Mouse (Mus musculus) limb, embryonic 12.5 days (tissue): Measurements from ENCODE around the gene Cldn24. TPM values are rescaled to one million over a fixed set of nuclear protein-coding genes. Genes with fewer than 3 reads are reported as not detected.
"Not testable (repeated sequence)": the region's sequence is repeated elsewhere in the genome, so short reads cannot be mapped to it uniquely, and the experiment has no call there.

Experiments
- ATAC-seq: fragments of 200-750 bp; cut with Nextera tagmentation; 2 replicates; pipeline ENCODE4 v1.8.0; 2017; ENCODE audit warnings: low read depth, moderate TSS enrichment; ENCODE audit not compliant: insufficient number of reproducible peaks, insufficient read depth, low FRiP score, low TSS enrichment
- H3K27ac ChIP-seq: fragments of 300-500 bp; sonication (generic); 2 replicates; pipeline ENCODE4 v1.5.1; 2016; ENCODE audit warnings: mild to moderate bottlenecking, moderate library complexity
- H3K27me3 ChIP-seq: fragments of 300-500 bp; sonication (generic); 2 replicates; pipeline ENCODE4 v1.6.1; 2016; ENCODE audit warnings: mild to moderate bottlenecking, moderate library complexity
- H3K36me3 ChIP-seq: fragments of 300-500 bp; sonication (generic); 2 replicates; pipeline ENCODE4 v1.6.1; 2016; ENCODE audit warnings: mild to moderate bottlenecking, moderate library complexity
- H3K4me1 ChIP-seq: fragments of 300-500 bp; sonication (generic); replicated peaks from 2 replicates; pipeline ENCODE4 v1.6.1; 2016
- H3K4me2 ChIP-seq: fragments of 300-500 bp; sonication (generic); 2 replicates; pipeline ENCODE4 v1.6.1; 2016; ENCODE audit warnings: mild to moderate bottlenecking, moderate library complexity
- H3K4me3 ChIP-seq: fragments of 300-500 bp; sonication (generic); replicated peaks from 2 replicates; pipeline ENCODE4 v1.5.1; 2016; ENCODE audit warnings: mild to moderate bottlenecking
- H3K9ac ChIP-seq: fragments of 300-500 bp; sonication (generic); replicated peaks from 2 replicates; pipeline ENCODE4 v1.6.1; 2016; ENCODE audit warnings: mild to moderate bottlenecking, moderate library complexity
- H3K9me3 ChIP-seq: fragments of 300-500 bp; sonication (generic); 2 replicates; pipeline ENCODE4 v1.6.1; 2016; ENCODE audit warnings: mild to moderate bottlenecking, moderate library complexity
- WGBS: fragments of 180-500 bp; shearing (Covaris S2); methylation state at CpG from one replicate; pipeline ENCODE4 v1.1.7; 2016; 5-methylcytosine and 5-hydroxymethylcytosine counted together
- polyA plus RNA-seq: library from polyadenylated mRNA; unstranded; fragments of >200 nt; fragmentation: Nextera tagmentation; extraction: Ambion mirVana; gene quantifications from 2 replicates; pipeline ENCODE4 v1.2.1, GENCODE M21; 2016

The Cldn24 gene
- polyA plus RNA-seq, 1 experiment from 2014 or later: not detected

DNA sequence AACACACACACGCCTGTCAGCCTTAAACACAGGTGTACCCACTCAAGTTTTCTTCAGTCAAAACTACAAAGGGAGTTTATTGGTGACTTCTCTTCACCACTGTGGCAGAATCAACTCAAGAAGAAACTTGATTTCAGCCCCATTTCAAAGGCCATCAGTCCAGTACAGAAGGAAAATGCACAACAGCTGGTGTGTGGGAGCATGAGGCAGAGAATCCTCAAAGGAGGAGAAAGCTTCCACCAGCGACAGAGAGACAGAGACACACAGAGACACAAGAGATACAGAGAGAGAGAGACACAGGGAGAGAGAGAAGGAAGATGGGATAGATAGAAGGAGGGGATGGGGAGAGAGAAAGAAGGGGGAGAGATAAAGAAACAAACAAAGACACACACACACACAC, 19.6 kb upstream of the Cldn24 start:
- Histone ChIP-seq H3K4me2 (no peak overlapping the region), H3K9ac (no peak overlapping the region), H3K9me3 (no peaks in the 10 kb centered on the region), H3K4me1 (no peaks in the 10 kb centered on the region), H3K27ac (no peak overlapping the region), H3K36me3 (no peaks in the 10 kb centered on the region), H3K27me3 (no peaks in the 10 kb centered on the region), H3K4me3 (no peak overlapping the region)
- WGBS: 88% methylated on average over 2 of the region's 2 CpGs
- no peak for ATAC-seq

DNA sequence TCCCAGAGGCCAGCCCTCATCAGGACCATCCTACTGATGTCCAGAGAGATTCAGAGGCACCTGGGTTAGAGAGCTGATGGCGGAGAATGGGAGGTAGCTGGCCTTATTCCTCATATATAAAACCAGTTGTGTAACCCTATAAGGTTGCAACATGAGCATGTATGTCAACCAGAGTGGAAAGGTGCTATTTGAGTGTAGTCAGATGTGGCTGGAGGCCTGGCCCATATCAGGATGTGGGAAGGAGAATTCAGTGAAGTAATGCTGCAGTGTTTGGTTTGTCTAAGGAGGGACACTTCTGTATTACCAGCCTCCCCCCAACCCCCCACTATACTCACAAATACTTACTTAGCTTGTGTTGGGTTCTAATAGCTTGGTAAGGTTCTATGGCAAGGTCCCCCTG, 17.7 kb upstream of the Cldn24 start:
- H3K27ac ChIP-seq: no peak overlapping the region
- WGBS: 76% methylated on average over 1 of the region's 1 CpGs
- no peak overlapping the region for H3K4me2 ChIP-seq
- no peaks in the 10 kb centered on the region for H3K9me3 ChIP-seq
- H3K4me1 ChIP-seq: no peaks in the 10 kb centered on the region
- H3K36me3 ChIP-seq: no peaks in the 10 kb centered on the region
- no peak for ATAC-seq
- H3K27me3 ChIP-seq: no peaks in the 10 kb centered on the region
- H3K9ac ChIP-seq: no peak overlapping the region
- H3K4me3 ChIP-seq: no peak overlapping the region

DNA sequence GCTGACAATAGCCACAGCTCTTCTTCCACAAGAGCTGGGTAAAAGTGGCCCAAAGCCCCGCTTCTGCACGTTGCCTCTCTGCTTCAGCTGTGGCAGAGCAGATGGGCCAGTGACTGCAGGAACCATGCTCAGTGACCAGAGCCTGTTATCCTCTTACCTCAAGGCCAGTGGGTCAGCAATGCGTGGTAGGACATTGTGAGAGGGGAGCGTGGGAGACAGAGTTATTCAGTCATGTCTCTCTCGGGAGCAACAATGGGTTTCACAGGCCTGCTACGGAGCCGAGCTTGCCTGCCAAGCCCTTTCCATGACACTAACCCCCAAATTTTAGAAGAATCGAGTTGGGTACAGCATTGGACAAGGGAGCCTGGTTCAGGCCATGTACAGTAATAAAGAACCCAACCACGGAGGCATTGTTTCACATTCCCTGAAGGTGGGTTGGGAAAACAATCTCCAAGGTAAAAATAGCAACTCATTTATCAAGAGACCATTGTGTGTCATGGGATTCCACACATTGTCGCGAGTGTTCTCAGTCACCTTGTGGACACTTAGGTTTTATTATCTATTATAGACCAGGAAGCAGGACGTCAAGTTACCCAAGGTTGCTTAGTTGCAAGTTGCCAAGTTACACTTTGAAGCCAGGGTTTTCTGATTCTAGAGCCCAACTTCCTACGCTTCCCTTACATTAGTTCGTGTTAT, 11.8 kb upstream of the Cldn24 start:
- Histone ChIP-seq H3K9ac (no peak overlapping the region), H3K4me3 (no peak overlapping the region), H3K27ac (no peak overlapping the region), H3K36me3 (no peaks in the 10 kb centered on the region), H3K4me2 (no peak overlapping the region), H3K4me1 (0 out of 2 replicates have a peak, but pooled peaks cover 2% of the 10 kb centered on the region), H3K9me3 (no peaks in the 10 kb centered on the region), H3K27me3 (no peaks in the 10 kb centered on the region)
- 85% methylated on average over 14 of the region's 14 CpGs for WGBS
- ATAC-seq: no peak

DNA sequence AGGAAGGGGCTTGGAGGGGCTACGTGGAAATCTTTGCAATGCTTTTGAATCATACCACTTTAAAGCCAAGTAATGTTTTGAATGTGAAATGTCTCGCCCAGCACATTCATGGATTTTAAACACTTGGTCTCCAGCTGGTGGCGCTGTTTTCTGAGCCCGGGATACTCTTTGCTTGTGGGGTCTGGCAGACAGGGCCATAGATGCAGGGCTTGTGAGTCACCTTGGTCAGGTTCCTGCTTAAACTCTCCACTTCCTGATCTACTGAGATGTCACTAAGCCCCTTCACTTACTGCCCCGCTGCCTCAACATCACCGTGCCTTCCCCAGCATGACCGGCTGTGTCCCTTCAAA, 11.3 kb upstream of the Cldn24 start:
- Histone ChIP-seq H3K36me3 (no peaks in the 10 kb centered on the region), H3K4me1 (0 out of 2 replicates have a peak, but pooled peaks cover 2% of the 10 kb centered on the region), H3K9ac (no peak overlapping the region), H3K9me3 (no peaks in the 10 kb centered on the region), H3K4me3 (no peak overlapping the region), H3K27ac (0 out of 2 replicates have a peak overlapping the region, but pooled peaks have one; percentile 19), H3K4me2 (no peak overlapping the region), H3K27me3 (no peaks in the 10 kb centered on the region; the same call in 1 of the 2 replicates)
- WGBS: 78% methylated on average over 7 of the region's 7 CpGs
- no peak for ATAC-seq

DNA sequence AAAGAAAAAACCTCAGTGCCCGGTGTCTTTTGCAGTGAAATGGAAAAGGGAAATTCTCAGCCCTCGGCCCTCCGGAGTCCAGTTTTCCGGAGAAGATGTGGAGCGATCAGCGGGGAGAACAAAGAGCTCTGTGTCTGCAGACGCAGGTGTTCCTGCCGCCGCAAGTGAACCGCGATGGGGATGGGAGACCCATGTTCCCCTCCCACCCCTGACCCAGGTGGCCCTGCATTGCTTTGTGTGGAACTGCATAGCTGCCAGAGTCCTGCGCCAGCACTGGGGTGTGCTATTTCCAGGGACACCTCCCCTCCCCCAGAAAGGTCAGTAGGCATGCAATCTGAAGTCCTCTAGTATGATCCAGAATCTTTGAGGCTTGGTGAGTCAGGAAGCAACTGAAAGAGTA, 10.7 kb upstream of the Cldn24 start:
- Histone ChIP-seq H3K27me3 (no peaks in the 10 kb centered on the region; the same call in 1 of the 2 replicates), H3K27ac (peak overlapping the region; percentile 19; the same call in 1 of the 2 replicates), H3K9me3 (no peaks in the 10 kb centered on the region), H3K4me1 (0 out of 2 replicates have a peak, but pooled peaks cover 2% of the 10 kb centered on the region), H3K4me3 (no peak overlapping the region), H3K9ac (no peak overlapping the region), H3K36me3 (no peaks in the 10 kb centered on the region), H3K4me2 (no peak overlapping the region)
- WGBS: 79% methylated on average over 12 of the region's 12 CpGs
- ATAC-seq: no peak

DNA sequence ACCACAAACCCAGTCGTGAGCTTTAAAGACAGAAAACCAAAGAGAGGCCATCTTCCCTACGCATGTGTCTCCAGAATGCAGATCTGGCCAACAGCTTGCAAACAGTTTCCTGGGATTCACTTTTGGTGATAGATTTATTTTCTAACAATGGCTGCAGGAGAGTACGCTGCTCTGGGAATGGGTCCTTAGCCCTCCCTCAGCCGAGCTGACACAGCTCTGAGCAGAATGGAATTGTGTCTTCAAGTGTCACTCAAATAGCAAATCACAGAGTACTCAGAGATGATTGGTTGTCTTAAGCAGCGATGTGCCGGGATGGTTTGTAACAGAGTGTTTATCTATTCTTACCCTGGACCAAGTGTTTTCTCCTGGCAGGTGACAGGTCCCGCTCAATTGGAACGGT, 2.9 kb upstream of the Cldn24 start:
- WGBS: 93% methylated on average over 8 of the region's 8 CpGs
- no peaks in the 10 kb centered on the region for H3K36me3 ChIP-seq

DNA sequence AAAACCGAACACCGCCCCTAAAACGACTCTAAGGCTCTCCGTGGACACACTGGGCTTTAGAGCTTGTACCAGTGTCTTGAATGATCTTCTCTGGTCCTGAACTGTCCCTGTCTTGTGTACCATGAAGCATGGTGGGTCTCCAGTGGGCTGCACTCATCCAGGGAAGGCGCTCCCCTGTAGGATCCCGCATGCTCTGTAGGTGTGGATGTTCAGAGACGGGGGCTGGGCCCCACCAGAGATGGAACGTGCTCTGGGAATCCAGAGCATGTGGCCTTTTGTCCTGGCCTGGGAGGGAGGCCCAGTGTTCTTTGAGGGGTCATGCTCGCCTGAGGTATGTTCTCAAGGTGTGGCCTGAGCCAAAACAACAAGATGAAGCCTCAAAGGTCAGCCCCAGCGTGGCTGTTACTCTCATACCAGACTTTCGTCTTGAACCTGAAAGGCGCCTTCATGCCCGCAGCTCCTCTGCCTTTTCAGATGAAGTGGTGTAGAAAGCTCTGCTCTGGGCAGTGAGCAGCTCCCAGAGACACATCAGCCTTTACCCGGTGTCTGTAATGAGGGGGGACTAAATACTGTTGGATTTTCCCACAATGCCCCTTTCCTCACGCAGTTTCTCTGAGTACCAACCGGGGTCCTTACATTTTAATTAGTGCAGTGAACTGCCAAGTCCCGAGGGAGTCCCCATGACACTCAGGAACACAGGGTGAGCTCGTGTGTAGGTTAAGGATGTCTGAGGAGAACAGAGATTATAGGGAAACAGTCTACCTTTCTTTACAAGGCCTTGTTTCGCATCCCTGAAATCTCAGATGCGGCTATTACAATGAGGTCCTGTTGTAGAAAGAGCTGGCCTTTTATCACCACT, 800 bp upstream of the Cldn24 start:
- no peak for ATAC-seq
- H3K4me1 ChIP-seq: no peaks in the 10 kb centered on the region
- no peak overlapping the region for H3K4me3 ChIP-seq
- 84% methylated on average over 20 of the region's 20 CpGs for WGBS
- no peaks in the 10 kb centered on the region for H3K27me3 ChIP-seq
- no peak overlapping the region; the same call in 1 of the 2 replicates for H3K9ac ChIP-seq
- no peaks in the 10 kb centered on the region for H3K36me3 ChIP-seq
- H3K9me3 ChIP-seq: no peaks in the 10 kb centered on the region
- no peak overlapping the region for H3K27ac ChIP-seq
- H3K4me2 ChIP-seq: no peak overlapping the region

More for the DNA sequence above, 2.9 kb upstream of the Cldn24 start:
- no peak overlapping the region for H3K4me2 ChIP-seq
- no peak overlapping the region for H3K27ac ChIP-seq
- ATAC-seq: no peak
- H3K27me3 ChIP-seq: no peaks in the 10 kb centered on the region; the same call in 1 of the 2 replicates
- H3K4me3 ChIP-seq: no peak overlapping the region
- H3K9ac ChIP-seq: no peak overlapping the region
- no peaks in the 10 kb centered on the region for H3K9me3 ChIP-seq
- H3K4me1 ChIP-seq: no peaks in the 10 kb centered on the region

DNA sequence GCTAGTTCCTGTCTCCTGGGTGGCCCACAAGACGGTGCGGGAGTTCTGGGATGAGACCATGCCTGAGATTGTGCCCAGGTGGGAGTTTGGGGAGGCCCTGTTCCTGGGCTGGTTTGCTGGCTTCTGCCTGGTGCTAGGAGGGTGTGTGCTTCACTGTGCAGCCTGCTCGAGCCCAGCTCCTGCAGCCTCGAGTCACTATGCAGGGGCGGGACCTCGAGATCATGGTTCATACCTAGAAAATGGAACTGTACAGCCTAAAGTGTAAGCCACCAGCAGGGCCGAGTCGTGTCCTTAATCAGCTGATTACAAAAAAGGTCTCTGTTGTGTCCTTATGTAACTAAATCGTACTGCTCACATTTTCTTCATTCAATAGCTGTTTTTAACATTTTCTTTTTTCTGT, 598 bp downstream of the Cldn24 start:
- H3K4me3 ChIP-seq, ATAC-seq, H3K27ac ChIP-seq, H3K4me1 ChIP-seq, H3K4me2 ChIP-seq, H3K36me3 ChIP-seq, H3K9me3 ChIP-seq, H3K9ac ChIP-seq, H3K27me3 ChIP-seq: not testable (repeated sequence)
- 77% methylated on average over 7 of the region's 9 CpGs for WGBS

DNA sequence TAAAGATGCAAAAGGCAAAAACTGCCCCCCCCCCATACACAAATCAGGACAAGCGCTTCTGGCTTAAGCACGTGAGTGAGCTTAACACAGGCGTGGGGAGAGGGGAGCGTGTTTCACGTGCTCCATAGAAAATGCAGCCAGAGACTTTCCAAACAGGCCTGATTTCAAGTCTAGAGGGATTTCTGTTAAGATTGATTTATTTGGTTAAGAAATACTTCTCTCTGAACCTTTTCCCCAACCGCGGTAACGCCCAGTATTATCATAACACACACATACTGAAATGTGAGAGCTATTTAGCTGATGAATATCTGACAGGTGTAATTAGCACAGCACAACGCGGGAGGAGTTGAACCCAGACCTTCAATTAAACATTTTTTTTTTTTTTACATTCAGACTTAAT, 1.8 kb downstream of the Cldn24 start:
- no peak for ATAC-seq
- Histone ChIP-seq H3K4me2 (no peak overlapping the region), H3K27ac (no peak overlapping the region), H3K27me3 (no peaks in the 10 kb centered on the region), H3K4me1 (no peaks in the 10 kb centered on the region), H3K9me3 (no peaks in the 10 kb centered on the region), H3K4me3 (no peak overlapping the region), H3K9ac (no peak overlapping the region), H3K36me3 (peaks cover 12% of the 10 kb centered on the region; the same call in 1 of the 2 replicates)
- WGBS: 74% methylated on average over 10 of the region's 10 CpGs

DNA sequence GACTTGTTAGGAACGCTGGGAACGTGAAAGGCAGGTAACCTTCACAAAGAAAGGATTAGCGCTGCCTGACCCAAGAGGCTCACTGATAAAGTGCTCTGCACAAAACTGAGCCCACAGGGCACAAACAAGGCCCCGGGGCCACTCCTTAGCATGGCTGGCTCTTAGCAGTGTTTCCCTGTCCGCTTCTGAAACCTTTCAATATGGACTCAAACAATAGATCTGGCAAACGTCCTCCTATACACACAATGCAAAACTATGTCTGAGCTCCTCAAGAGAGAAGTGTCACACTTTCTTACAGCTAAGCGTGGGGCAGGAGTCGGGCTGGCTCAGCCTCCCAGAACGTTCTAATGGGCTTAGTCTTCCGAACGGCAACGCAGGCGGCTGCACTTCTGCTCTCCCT, 2.2 kb downstream of the Cldn24 start, which contains the start of gene Cldn22:
TSS of gene Cldn22 (plus strand) at position 301 of the 400 bp plus-strand sequence.
- H3K9me3 ChIP-seq: no peaks in the 10 kb centered on the region
- H3K27ac ChIP-seq: no peak within 1 kb of the TSS
- no peak within 1 kb of the TSS for H3K4me3 ChIP-seq
- peaks cover 16% of the 10 kb centered on the region; the same call in 1 of the 2 replicates for H3K36me3 ChIP-seq
- H3K27me3 ChIP-seq: no peaks in the 10 kb centered on the region
- 79% methylated on average over 13 of the region's 13 CpGs for WGBS
- H3K4me2 ChIP-seq: no peak within 1 kb of the TSS
- no peaks in the 10 kb centered on the region for H3K4me1 ChIP-seq
- ATAC-seq: no peak
- H3K9ac ChIP-seq: no peak within 1 kb of the TSS

DNA sequence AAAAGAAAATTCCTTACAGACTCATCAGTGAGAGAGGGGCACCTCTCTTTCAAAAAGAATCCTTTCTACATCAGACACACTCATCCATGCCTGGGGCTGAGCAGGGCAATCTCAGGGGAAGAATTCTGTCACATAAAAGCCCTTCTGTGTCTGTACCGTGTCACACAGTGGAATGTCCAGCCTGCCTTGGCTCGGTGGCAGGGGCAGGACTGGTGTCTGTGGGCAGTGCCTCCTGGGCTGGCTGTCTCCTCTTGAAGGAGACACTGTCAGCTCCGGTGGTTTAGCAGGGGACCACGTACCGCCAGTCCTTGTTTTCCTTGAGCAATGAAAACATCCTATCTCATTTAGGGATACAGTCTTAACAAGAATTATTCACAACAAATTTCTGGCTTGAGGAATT, 3.7 kb downstream of the Cldn24 start:
- 63% methylated on average over 5 of the region's 5 CpGs for WGBS
- Histone ChIP-seq H3K9me3 (no peaks in the 10 kb centered on the region), H3K4me3 (no peak overlapping the region), H3K36me3 (peaks cover 30% of the 10 kb centered on the region), H3K4me2 (no peak overlapping the region), H3K4me1 (no peaks in the 10 kb centered on the region), H3K27me3 (no peaks in the 10 kb centered on the region), H3K9ac (no peak overlapping the region), H3K27ac (no peak overlapping the region)
- no peak for ATAC-seq
